Mouse (Mus musculus): ENCODE results near the gene Uvssa. TPM values are rescaled to one million over a fixed set of nuclear protein-coding genes. Genes with fewer than 3 reads are reported as not detected.

The Uvssa gene
- polyA plus RNA-seq, 1 experiment from 2014 or later, result 2.2 TPM

DNA sequence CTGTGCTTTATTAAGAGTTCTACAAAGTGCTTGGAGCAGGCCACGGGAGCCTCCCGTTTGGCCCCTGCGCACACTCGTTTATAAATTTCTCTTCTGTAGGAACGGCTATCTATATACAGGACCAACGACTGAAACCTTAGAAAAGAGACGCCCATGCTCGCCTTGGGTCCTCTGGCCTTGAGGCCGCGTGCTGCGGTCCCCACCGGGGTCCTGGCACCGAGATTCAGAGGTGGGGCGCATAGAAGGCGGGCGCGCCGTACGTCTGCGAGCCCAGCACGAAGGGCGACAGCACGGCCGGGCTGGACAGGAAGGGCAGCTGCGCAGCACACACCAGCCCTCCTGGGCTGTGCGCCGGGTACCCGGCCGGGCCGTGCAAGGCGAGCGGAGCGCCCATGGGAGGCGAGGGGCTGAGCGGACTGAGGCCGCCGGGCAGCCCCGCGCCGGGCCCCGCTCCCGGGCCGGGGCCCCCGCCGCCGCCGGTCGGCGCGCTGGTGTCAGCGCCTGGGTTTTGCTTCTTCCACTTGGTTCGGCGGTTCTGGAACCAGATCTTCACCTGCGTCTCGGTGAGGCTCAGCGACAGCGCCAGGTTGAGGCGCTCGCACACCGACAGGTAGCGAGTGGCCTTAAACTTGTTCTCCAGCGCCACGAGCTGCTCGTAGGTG lies 52.3 kb downstream of the Uvssa start:
- H3K27ac ChIP-seq, result no peak overlapping the region
- H3K36me3 ChIP-seq, result no peaks in the 10 kb centered on the region
- H3K9me3 ChIP-seq (replicated peaks), result no peaks in the 10 kb centered on the region
- peak overlapping the region; percentile 35; the same call in 1 of the 2 replicates for H3K4me2 ChIP-seq
- H3K4me3 ChIP-seq (replicated peaks), result peak overlapping the region; percentile 18
- DNase-seq, result no peak
- peaks cover 26% of the 10 kb centered on the region for H3K4me1 ChIP-seq (replicated peaks)
- peaks cover 96% of the 10 kb centered on the region for H3K27me3 ChIP-seq
- no peak for ATAC-seq (ENCODE audit: low read depth)
- 4% methylated on average over 64 of the region's 64 CpGs for WGBS (ENCODE audit: insufficient replicate concordance)
- no peak overlapping the region for H3K9ac ChIP-seq

DNA sequence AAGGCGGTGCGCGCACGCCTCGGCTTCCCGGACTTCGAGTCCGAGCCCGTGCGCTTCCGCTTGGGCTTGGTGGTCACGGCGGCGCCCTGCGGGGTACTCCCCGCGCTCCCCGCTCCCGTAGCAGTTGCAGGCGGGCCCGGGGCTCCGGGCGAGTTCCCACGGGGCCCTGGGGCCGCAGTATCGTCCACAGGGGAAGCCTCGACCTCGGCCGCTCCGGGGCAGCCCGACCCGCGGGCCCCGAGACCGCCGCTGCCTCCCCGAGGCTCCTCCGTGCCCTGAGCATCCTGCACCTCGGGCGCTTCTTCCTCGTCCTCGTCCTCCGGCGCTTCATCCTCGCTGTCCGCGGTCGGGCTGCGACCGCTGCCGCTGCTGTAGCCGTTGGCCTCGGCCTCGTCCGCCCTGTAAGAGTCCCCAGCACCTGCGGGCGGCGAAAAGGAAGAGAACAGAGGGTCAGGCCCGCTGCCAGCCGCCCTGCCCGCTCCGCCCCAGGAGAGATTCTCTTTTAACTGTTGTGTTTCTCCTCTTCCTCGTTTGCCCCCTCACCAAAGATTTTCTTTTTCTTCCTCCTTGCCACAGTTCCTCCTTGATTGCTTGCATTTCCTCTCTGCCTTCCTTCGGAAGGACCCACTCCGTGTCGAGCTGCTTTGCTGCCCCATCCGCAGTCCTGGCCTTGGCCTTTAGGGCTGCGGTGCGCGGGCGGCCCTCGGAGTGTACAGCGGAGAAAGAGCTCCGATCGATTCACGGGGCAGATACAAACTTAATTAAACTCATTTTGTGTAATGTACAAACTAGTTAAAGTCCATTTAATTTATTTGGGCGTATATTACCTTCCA lies 53.0 kb downstream of the Uvssa start:
- DNase-seq (no peak), ATAC-seq (ENCODE audit: low read depth) (no peak)
- H3K4me2 ChIP-seq, result peak overlapping the region; percentile 35
- H3K27ac ChIP-seq, result no peak overlapping the region
- H3K4me3 ChIP-seq (replicated peaks), result peak overlapping the region; percentile 18
- peaks cover 100% of the 10 kb centered on the region for H3K27me3 ChIP-seq
- peaks cover 26% of the 10 kb centered on the region for H3K4me1 ChIP-seq (replicated peaks)
- H3K9me3 ChIP-seq (replicated peaks), result no peaks in the 10 kb centered on the region
- no peak overlapping the region for H3K9ac ChIP-seq
- no peaks in the 10 kb centered on the region for H3K36me3 ChIP-seq
- 2% methylated on average over 77 of the region's 77 CpGs for WGBS (ENCODE audit: insufficient replicate concordance)

DNA sequence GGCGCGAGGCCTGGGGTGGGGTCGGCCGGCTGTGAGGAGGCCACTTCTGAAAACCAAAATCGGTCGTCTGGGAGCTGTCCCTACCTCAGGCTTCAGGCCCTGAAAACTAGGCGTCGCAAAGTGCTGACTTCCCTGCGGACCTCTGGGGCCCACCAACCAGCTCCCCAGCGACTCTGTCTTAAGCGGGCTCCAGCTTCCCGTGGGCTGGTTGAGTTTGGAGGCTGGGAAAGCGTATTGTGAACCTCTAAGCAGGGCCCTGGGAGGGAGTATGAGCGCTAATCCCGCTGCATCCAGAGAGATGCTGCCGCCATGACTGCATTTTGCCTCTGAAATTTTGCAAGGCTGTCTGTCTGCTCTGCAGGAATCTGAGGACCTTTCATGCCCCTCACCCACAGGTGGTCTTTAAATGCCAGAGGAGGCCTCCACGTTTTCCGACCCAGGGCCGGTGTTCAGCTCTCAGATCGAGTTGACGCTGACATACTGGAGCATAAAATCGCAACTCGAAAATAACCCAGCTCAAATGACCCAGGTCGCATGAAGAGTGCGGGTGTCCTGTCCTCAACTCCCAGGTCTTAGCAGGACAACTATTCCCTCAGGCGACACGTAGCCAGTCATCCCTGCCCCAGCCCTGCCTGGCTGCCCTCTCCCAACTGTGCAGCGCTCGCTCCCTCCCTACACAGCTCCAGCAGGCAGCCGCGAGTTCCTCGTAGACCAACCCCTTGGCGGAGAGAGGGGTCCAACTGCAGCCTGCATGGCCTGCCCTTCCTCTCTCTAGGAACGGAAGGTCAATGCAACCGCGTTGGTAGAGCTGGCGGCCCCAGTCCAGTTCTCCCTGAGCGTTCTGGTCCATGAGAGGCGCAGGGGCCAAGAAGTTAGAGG lies 53.9 kb downstream of the Uvssa start:
- Histone ChIP-seq H3K4me2 (no peak overlapping the region), H3K4me3 (replicated peaks) (no peak overlapping the region), H3K9me3 (replicated peaks) (no peaks in the 10 kb centered on the region), H3K27me3 (peaks cover 100% of the 10 kb centered on the region), H3K9ac (no peak overlapping the region), H3K27ac (no peak overlapping the region), H3K4me1 (replicated peaks) (peaks cover 26% of the 10 kb centered on the region), H3K36me3 (no peaks in the 10 kb centered on the region)
- 2% methylated on average over 39 of the region's 39 CpGs for WGBS (ENCODE audit: insufficient replicate concordance)
- DNase-seq, result no peak
- ATAC-seq (ENCODE audit: low read depth), result no peak

DNA sequence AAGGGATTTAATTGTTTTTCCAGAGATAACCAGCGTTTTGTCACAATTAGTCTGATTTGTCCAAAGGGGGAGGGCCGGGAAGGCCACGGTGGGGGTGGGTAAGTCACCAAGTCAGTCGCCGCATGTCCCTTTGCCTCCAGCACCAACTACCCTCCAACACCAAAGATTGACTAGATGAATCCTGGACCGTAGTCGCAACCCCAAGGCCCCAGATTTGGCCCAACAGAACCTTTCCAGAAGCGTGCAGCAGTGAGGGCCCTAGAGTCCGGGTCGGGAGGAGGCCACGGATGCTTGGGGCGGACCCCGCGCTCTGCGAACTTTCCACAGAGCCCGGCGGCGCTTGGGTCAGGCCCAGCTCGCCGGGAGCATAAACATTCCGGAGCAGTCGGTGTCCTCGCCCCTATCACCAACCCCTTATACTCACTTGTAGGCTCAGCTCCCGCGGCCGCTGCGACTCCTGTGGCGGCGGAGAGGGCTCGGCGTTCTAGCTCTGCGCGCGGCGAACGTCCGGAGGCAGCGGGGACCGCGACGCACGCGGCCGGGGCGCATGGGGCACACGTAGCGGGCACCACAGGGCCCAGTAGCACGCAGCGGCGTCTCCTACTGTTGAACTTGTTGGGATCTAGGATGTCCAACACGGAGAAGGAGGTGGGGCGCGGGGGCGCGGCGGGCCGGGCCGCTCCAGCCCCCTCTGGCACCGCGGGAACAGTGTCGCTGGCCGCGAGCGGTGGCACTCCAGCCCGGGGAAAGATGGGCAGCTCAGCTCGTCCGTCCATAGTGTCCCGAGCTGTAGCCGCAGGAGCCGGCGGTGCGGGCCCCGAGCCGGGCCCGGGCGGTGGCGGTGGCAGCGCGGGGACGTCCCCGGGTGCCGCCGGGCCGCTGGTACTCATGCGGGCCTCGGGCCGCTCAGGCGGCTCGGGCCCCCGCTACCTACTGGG lies 55.1 kb downstream of the Uvssa start, which contains the start of gene Nkx1-1:
Gene Nkx1-1 (minus strand): TSS at position 776 of the 938 bp plus-strand sequence.
- peak within 1 kb of the TSS; percentile 32 for H3K4me2 ChIP-seq
- no peak within 1 kb of the TSS for H3K9ac ChIP-seq
- H3K27ac ChIP-seq, result no peak within 1 kb of the TSS
- no peaks in the 10 kb centered on the region for H3K36me3 ChIP-seq
- peaks cover 26% of the 10 kb centered on the region for H3K4me1 ChIP-seq (replicated peaks)
- ATAC-seq (ENCODE audit: low read depth), result no peak
- WGBS (ENCODE audit: insufficient replicate concordance), result 2% methylated on average over 90 of the region's 90 CpGs
- no peak for DNase-seq
- peak within 1 kb of the TSS; percentile 18 for H3K4me3 ChIP-seq (replicated peaks)
- H3K27me3 ChIP-seq, result peaks cover 99% of the 10 kb centered on the region
- no peaks in the 10 kb centered on the region for H3K9me3 ChIP-seq (replicated peaks)

DNA sequence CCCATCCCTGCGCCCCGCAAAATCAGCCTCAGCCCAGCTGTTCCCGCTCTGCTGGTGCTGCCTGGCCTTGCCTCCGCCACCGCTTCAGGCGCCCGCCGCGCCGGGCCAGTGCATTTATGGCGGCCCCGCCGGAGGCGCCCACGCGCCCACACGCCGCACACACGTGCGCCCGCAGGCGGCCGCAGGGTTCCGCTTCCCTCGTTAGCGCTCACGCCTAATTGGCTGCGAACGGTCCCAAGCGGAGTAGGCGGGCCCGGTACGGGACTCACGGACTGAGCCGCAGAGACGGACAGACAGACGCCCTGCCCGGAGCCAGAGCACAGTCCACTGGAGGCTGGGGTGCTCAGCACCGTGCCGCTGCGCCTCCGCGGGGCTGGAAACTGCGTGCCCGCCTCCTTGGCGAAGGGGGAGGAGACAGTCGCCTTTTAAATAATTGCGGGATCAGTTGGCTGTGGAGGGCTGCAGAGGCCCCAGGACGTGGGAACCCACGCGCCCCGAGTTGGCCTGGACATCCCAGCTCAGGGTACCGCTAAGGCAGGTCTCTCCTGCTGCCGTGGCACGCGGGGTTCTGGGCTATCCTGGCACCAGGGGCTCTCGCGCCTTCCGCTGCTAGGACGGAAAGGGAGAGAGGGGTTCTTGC lies 55.9 kb downstream of the Uvssa start:
- Histone ChIP-seq H3K27me3 (peaks cover 99% of the 10 kb centered on the region), H3K9me3 (replicated peaks) (no peaks in the 10 kb centered on the region), H3K36me3 (no peaks in the 10 kb centered on the region), H3K9ac (no peak overlapping the region), H3K4me2 (peak overlapping the region; percentile 32), H3K27ac (no peak overlapping the region), H3K4me3 (replicated peaks) (peak overlapping the region; percentile 18), H3K4me1 (replicated peaks) (peaks cover 26% of the 10 kb centered on the region)
- ATAC-seq (ENCODE audit: low read depth) (no peak), DNase-seq (no peak)
- WGBS (ENCODE audit: insufficient replicate concordance), result 2% methylated on average over 56 of the region's 60 CpGs

DNA sequence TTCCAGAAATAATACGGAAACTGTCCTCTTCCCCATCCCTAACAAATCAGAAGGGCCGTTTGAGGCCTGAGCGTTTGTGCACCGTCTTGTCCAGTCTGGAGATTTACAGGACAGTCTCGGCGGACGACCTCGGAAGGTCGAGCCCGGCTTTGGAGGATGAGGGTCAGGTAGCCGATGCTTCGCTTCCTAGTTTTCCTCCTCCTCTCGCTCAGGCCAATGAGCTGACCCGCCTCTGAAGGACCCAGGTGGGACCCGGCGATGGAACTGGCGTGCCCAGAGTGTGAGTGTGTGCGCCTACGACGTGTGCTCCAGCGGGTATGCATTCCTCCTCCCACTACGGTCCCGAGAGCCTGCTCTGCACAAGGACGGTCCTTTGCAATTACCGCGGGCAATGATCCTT lies 56.8 kb downstream of the Uvssa start:
- DNase-seq (no peak), ATAC-seq (ENCODE audit: low read depth) (no peak)
- H3K9ac ChIP-seq, result no peak overlapping the region
- no peak overlapping the region for H3K27ac ChIP-seq
- H3K4me2 ChIP-seq, result no peak overlapping the region
- H3K4me3 ChIP-seq (replicated peaks), result no peak overlapping the region
- WGBS (ENCODE audit: insufficient replicate concordance), result 6% methylated on average over 26 of the region's 26 CpGs
- no peaks in the 10 kb centered on the region for H3K9me3 ChIP-seq (replicated peaks)
- no peaks in the 10 kb centered on the region for H3K36me3 ChIP-seq
- peaks cover 26% of the 10 kb centered on the region for H3K4me1 ChIP-seq (replicated peaks)
- H3K27me3 ChIP-seq, result peaks cover 96% of the 10 kb centered on the region

DNA sequence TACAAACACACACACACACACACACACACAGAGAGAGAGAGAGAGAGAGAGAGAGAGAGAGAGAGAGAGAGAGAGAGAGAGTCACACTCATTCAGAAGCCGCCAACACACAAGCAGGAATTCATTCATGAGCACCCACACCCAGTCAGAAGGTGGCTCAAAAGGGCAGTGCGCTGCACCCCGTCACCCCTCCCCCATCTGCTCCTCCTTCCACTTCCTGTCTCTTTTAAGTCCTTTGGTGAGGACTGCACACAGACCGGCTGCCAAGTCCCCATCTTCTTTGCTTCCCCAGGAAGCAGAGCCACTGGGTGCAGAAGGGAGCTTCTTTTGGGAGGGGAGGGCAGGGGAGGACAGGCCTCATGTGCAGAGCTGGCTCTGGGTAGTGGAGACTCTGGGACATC lies 57.6 kb downstream of the Uvssa start:
- Histone ChIP-seq H3K4me2 (no peak overlapping the region), H3K4me1 (replicated peaks) (peaks cover 24% of the 10 kb centered on the region), H3K27ac (no peak overlapping the region), H3K4me3 (replicated peaks) (no peak overlapping the region), H3K27me3 (peaks cover 95% of the 10 kb centered on the region), H3K9ac (no peak overlapping the region), H3K36me3 (no peaks in the 10 kb centered on the region), H3K9me3 (replicated peaks) (no peaks in the 10 kb centered on the region)
- 9% methylated on average over 4 of the region's 4 CpGs for WGBS (ENCODE audit: insufficient replicate concordance)
- DNase-seq (no peak), ATAC-seq (ENCODE audit: low read depth) (no peak)

DNA sequence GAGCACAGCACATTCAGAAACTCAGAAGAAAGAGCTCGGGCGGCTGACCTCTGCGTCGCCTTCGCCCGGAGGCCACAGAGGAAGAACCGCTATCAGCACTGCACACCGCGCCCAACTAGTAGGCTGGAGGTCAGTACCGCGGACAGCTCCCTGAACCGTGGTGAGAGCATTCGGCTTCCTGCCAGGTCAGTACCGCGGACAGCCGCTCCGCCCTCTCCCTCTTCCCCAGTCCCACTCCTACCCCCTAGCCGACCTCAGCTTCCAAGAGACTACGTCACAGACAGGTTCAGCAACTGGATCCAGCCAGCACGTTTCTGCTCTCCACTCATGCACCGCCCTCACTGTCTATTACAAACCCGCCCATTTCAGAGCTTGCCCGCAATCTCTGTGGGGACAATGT lies 59.9 kb downstream of the Uvssa start:
- no peak overlapping the region for H3K9ac ChIP-seq
- WGBS (ENCODE audit: insufficient replicate concordance), result 4% methylated on average over 23 of the region's 23 CpGs

DNA sequence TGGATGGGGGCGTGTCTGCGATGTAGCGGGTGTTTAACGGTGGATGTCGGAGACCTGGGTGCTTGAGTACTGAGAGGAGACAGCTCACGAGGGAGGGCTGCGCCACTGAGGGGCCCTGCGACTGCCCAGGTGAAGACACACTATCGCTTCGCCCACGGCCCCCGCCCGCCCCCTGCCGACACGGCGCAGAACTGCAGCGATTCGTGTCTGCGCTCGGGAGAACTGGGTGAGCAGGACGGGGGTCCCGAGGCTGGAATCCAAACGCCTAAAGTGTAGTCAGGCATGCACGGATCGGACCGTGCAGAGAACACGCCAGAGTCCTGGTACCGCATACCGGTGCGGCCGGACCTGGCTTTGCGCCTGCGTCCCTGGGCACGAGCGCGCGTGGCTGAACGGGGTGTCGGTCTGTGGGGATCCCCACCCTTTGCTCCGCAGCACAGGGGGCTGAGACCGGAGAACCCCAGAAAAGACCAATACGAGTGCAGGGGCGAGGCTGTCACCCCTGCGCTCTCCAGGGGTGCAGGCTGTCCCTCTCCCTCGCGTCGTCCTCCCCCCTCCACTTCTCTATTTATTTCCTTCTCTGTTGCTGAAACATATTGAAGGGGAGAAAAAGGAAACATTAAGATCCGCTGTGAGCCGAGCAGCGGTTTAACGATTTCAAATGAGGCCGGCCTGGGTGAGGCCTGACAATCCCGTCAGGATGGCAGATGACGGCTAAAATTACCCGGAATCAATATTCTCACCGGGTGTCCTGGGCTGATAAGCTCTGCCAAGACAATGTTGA lies 64.8 kb downstream of the Uvssa start:
- peaks cover 59% of the 10 kb centered on the region for H3K27me3 ChIP-seq
- 2% methylated on average over 56 of the region's 56 CpGs for WGBS (ENCODE audit: insufficient replicate concordance)
- no peak overlapping the region; the same call in 1 of the 2 replicates for H3K27ac ChIP-seq
- peak; percentile 43 for DNase-seq
- no peaks in the 10 kb centered on the region for H3K9me3 ChIP-seq (replicated peaks)
- no peaks in the 10 kb centered on the region for H3K36me3 ChIP-seq
- H3K9ac ChIP-seq, result peak overlapping the region; percentile 44; the same call in 1 of the 2 replicates
- peak overlapping the region; percentile 81 for H3K4me2 ChIP-seq
- peaks cover 15% of the 10 kb centered on the region for H3K4me1 ChIP-seq (replicated peaks)
- ATAC-seq (ENCODE audit: low read depth), result peak; percentile 70
- H3K4me3 ChIP-seq (replicated peaks), result peak overlapping the region; percentile 52

More for the DNA sequence above, 59.9 kb downstream of the Uvssa start:
- Histone ChIP-seq H3K27ac (no peak overlapping the region), H3K4me3 (replicated peaks) (no peak overlapping the region), H3K9me3 (replicated peaks) (no peaks in the 10 kb centered on the region), H3K4me1 (replicated peaks) (peaks cover 25% of the 10 kb centered on the region), H3K27me3 (peaks cover 90% of the 10 kb centered on the region), H3K4me2 (no peak overlapping the region), H3K36me3 (no peaks in the 10 kb centered on the region)
- DNase-seq (peak; percentile 75), ATAC-seq (ENCODE audit: low read depth) (peak; percentile 77)
